Mouse (Mus musculus) embryo, embryonic 10.5 days (tissue): ENCODE results near the gene Tnrc6b.
"Not testable (repeated sequence)": the region's sequence is repeated elsewhere in the genome, so short reads cannot be mapped to it uniquely, and the experiment has no call there.

Experiments
- DNase-seq: peaks from one replicate; pipeline ENCODE4 v3.0.0-alpha.2; 2015; ENCODE audit warnings: low spot score

The Tnrc6b gene

DNA sequence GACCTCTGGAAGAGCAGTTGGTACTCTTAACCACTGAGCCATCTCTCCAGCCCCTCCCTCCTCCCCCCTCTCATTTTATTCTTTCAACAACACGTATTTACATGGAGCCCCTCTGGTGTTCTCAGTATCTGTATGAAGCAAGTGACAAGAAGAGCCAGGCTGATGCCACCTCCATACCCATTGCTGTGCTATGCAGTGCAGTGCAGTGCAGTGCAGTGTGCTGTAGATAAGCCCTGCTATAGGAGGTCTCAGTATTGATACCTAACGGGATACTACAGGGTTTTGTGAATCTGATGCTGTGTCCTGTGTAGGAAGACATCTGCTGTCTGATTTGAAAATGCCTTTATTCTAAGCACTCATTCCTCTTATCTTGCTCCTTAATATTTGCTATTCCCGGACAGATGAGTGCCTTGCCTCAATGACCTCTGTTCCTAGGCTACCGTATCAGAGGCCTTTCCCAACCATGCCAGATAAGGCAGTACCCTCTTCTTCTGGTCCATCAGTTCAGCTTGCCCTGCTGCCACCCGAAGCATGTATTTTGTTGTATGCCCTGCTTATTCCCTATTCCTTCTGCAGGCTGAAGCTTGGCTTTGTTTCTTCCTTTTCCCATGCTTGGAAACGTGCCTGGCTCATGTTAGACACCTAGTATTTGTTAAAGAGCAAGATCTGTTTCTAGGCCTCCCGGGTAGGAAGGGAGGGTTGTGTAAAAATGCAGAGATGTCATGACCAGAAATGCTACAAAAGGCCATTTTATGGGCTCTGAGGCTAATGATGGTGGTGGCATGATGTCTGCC lies 139.8 kb downstream of the Tnrc6b start:
- DNase-seq, result no peak

GRCm38 (mm10) chr15:80852122-80852521 lies 141.0 kb downstream of the Tnrc6b start:
- no peak for DNase-seq

GRCm38 (mm10) chr15:80852527-80852926 lies 141.4 kb downstream of the Tnrc6b start:
- not testable (repeated sequence) for DNase-seq

DNA sequence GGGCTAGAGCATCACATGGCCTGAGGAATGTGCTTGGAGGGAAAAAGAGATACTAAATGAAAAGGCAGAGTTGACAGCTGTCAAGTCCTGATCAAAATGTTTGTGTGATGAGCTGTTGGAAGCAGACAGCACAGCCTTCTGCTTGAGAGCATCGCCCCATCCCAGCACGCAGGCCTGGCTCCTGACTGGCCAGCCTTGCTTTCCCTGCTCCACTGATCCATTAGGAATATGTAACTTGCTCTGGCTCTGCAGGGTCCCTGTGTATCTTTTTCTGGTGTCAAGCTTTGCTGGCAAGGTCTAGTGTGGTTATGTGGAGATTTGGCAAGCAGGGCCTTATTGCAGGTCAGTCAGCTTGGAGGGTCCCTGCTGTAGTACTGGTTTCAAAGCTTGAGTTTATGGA lies 148.3 kb downstream of the Tnrc6b start:
- DNase-seq, result no peak

GRCm38 (mm10) chr15:80861302-80861701 lies 150.2 kb downstream of the Tnrc6b start:
- no peak for DNase-seq

DNA sequence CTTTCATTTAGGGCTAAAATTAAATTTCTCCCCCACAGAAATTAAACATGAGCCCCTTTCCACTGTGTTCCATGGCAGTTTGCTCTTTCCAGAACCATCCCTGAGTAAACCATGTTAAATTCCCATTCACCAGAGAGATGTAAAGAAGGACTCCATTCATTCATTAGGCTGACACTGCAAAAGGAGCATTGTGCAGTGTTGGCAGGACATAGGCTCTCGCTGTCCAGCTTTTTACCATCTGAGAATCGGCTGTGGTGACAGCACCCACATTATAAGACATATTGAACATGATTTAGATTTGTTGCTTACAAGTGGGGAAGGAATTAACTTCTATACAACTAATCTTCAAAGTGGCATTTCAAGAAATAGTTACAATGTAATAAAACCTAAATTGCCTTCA lies 150.9 kb downstream of the Tnrc6b start:
- no peak for DNase-seq

GRCm38 (mm10) chr15:80868603-80869002 lies 157.5 kb downstream of the Tnrc6b start:
- not testable (repeated sequence) for DNase-seq

- no peak for DNase-seq
These were observed 163.6 kb downstream of the Tnrc6b start for GRCm38 (mm10) chr15:80874726-80875125.

- no peak for DNase-seq
These were observed 165.1 kb downstream of the Tnrc6b start for GRCm38 (mm10) chr15:80876231-80876630.

- no peak for DNase-seq
These were observed 173.0 kb downstream of the Tnrc6b start for GRCm38 (mm10) chr15:80884095-80884494.

GRCm38 (mm10) chr15:80886361-80887156 lies 175.4 kb downstream of the Tnrc6b start:
- DNase-seq, result no peak

DNA sequence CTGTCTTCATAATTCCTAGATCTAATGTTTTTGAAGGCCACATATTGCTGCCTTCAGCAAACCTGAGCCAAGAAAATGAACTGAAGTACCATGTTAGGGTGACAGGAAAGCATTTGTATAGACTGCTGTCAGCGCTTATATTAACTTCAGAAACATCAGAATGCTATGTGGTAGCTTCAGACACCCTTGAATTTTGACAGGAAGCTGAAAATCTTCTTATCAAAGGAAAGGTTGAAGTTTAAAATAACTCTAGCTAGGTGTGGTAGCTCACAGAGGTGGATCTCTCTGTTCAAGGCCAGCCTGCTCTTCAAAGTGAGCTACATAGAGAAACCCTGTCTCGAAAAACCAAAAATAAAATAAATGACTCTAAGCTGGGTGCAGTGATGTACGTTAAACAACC lies 181.2 kb downstream of the Tnrc6b start:
- no peak for DNase-seq

DNA sequence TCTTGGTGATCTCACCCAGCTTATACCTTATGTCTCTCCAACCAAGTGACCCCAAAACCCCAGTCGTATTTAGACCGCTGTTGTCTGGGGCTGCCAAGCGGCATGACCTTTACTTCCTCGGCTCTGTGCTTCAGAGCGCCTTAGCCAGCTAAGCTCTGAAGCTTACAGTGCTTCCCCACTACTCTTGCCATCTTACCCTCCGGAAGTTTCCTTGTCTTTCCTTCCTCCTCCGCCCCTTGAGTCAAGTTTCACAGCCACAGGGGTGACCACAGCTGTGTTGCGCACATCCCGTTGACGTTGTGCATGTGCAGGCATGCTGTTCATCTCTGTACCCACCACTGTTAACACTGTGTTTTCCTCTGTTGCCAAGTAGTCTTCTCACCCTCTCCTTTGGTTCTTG lies 185.6 kb downstream of the Tnrc6b start:
- no peak for DNase-seq

- no peak for DNase-seq
These were observed 186.8 kb downstream of the Tnrc6b start for GRCm38 (mm10) chr15:80897911-80898310.

GRCm38 (mm10) chr15:80899806-80900205 lies 188.7 kb downstream of the Tnrc6b start:
- no peak for DNase-seq

DNA sequence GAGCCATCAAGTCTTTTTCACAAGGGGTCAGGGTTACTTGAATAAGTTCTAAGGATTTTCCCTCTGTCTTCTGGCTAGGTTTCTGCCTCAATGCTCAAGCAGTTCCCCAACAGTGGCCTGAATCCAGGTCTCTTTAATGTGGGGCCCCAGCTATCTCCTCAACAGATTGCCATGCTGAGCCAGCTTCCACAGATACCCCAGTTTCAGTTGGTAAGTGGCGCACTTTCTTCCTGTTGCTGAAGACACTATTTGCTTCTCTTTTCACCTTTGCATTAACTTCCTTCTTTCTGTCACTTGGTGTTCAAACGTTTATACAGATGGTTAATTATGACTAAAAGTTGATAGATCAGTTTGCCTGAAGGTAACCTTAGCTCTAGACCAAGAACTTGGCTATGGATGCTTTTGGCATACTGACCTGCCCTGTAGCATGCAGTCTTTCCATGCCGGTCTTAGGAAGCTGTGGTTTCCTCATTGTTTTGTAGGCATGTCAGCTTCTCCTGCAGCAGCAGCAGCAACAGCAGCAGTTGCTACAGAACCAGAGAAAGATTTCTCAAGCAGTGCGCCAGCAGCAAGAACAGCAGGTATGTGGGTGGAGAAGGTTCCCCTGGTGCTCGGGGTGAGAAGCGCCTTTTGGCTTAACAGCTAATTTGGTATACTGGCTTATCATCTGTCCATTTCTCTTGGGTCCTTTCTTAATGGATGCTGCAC lies 190.8 kb downstream of the Tnrc6b start:
- DNase-seq, result no peak

DNA sequence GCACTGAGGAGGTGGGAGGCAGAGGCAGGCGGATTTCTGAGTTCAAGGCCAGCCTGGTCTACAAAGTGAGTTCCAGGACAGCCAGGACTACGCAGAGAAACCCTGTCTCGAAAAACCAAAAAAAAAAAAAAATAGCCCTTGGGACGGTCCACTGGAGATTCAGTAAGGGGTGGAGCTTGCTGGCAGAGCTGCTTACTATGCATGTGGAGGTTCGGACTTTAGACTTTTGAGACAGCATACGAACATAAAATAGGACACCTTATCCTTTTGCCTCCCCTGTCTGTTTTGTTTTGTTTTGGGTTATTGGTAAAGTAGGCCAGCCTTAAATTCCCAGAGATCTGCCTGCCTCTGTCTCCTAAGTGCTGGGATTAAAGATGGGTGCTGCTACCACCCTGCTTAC lies 193.7 kb downstream of the Tnrc6b start:
- not testable (repeated sequence) for DNase-seq

- no peak for DNase-seq
These were observed 199.1 kb downstream of the Tnrc6b start for GRCm38 (mm10) chr15:80910183-80910582.

DNA sequence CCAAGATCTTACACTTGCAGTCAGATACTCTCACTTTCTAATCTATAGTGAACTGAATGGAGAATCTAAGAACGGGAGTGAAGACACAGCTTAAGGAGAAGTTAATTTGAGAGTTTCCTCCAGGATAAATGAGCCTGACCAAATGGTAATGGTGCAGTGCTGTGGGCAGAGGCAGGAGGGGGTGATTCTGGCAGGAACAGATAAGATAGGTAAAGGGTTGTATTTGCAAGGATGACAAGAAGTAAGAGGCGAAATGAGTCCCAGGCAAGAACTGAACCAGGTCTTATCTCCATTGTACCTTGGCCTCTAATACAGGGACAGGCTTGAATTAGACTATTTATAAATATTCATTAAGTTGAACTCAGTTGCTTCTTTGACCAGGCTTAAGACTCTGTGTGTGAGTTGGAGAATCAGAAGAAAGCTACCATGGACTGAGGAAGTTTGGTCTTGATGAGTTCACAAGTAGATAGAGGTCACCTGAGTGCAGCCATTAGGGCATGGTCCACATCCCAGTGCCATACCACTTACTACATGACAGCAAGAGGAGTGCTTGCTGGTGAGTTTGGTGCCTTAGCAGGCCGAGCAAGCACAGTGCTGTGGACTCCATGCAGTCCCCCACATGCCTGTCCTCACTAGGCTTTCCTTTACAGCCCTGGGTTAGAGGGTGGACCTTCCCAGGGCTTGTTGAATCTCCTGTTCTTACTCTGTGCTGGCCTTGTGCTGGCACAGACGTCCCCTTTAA lies 199.8 kb downstream of the Tnrc6b start:
- DNase-seq, result no peak

GRCm38 (mm10) chr15:80912175-80912574 lies 201.1 kb downstream of the Tnrc6b start:
- no peak for DNase-seq

- no peak for DNase-seq
These were observed 202.7 kb downstream of the Tnrc6b start for GRCm38 (mm10) chr15:80913803-80914202.

- no peak for DNase-seq
These were observed 204.7 kb downstream of the Tnrc6b start for GRCm38 (mm10) chr15:80915850-80916249.
